Mouse (Mus musculus) frontal cortex, postnatal 14 days (tissue): ENCODE measurements at regions not wholly inside any gene's neighbourhood (a gene's known extent, or its start where the extent isn't known, plus 50 kb on each side); places are given as distances from the start of the nearest gene placed in this dataset.
A peak's percentile ranks its signal among the peaks of the same experiment; 100 is the strongest.

ENCODE experiments used
- DNase-seq, 2 experiments: peaks; one replicate each; pipeline ENCODE4 v3.0.0; 2022; ENCODE audit warnings: low spot score in 2 of 2

DNA sequence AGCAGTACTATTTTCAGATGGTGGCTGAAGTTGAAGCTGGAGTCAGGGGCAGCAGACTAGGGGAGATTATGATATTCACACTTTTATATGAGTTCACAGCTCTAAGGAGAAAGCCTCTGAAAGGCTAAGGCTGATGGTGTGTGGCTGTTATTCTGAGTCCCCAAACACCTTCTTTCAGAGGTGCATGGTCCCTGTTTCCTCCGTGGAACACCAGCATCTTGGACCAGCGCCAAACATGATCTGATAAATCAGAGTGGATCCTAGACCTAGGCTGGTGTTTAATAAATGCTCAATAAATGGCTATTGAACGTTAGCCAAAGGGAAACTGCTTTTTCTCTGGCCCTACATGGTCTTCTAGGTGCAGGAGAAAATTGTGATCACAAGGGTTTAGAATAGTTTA is 269.2 kb downstream of the Agtpbp1 start:
- DNase-seq: no peak

DNA sequence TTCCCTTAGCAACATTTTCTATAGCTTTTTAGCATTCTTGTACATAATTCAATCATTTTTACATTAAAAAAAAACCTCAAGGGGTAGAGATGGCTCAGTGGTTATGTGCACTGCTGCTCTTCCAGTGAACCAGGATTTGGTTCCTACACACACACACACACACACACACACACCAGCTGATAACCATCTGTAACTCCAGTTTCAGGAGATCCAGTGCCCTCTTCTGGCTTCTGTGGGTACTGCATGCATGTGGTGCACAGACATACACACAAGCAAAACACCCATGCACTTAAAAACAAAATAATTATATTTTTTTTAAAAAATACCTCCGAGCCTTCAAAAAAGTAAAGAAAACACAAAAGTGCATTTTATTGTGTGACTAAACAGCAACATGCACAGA is 270.6 kb downstream of the Agtpbp1 start:
- peak in 1 of 2 experiments; percentile 19 for DNase-seq

DNA sequence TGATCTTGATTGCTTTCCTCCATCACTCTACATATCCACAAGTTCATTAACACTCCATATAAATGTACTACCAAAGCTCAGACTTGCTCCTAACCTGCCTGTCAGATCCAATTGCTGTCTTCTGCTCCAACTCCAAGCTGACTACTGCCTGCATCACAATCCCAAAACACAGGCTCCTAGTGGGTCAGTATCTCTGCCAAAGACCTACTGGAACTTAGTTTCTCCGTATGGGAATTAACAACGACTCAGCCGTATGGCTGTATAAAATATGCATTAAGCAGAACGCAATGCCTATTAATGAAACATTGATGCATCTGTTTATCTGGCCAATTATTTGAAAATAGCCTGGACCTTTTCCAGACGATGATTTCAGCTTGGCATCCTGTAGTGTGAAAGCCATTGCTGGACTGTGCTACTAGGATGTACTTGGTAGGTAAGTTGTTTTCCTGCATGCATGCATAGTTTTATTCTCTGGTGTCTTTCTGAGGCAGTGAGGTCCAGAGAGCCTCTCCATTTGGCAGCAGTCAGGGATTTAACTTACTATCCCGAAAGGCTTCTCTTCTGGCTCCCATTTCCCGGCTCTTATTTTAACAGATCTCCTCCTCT is 271.2 kb downstream of the Agtpbp1 start:
- no peak for DNase-seq

DNA sequence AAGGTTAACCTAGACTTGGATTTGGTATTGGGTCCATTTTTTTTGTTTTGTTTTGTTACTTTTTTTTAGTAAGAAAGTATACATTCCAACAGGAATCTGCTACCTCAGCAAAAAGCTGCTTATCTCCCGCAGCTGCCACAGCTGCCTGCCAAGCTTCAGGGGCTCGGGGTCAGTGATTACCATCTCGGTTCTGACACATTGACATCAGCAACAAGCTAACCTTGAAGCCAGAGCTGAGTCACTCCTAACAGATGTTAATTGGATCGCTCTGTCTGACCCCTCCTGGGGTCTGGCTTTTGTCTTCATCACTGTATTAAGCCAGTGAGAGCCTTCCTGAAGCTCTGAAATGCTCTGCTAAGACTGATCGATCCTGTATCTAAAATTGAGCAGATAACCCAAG is 292.1 kb downstream of the Agtpbp1 start:
- no peak for DNase-seq

GRCm38 (mm10) chr13:59289127-59289526 is 295.9 kb downstream of the Agtpbp1 start:
- DNase-seq: peak in 1 of 2 experiments; percentile 42

DNA sequence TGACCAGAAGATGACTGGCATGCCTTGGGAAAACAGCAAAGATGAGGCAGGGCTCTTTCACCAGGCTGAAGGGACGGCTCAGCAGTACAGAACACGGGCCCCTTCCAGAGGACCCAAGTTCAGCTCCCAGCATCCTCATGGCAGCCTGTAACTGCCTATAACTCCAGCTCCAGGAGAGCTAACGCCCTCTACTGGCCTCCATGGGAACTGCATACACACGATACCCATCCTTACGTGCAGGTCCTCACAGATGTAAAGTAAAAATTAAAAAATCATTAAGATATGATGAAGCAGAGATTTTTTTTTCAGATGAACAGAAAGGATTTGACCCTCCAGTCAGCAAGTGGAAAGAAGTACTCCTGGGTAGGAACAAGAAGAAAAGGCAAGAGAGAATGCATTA is 303.8 kb downstream of the Agtpbp1 start:
- DNase-seq: no peak

DNA sequence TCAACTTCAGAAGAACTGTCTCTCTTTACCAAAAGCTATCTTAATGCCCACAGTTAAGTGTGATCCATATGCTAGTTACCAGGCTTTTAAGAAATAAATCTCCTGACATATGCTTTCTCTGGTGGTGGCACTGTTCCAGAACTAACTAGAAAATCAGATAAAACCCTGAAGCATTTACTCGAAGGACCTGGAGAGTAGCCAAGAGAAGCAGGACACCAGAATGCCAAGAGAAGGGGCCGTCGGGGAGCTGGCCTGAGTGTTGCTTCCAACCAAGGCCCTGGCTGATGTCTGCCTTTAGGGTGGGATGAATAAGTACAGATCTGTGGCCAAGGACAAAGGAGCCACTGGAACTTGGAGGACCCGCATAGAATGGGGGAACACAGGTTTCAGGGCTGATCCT is 305.9 kb downstream of the Agtpbp1 start:
- no peak for DNase-seq

DNA sequence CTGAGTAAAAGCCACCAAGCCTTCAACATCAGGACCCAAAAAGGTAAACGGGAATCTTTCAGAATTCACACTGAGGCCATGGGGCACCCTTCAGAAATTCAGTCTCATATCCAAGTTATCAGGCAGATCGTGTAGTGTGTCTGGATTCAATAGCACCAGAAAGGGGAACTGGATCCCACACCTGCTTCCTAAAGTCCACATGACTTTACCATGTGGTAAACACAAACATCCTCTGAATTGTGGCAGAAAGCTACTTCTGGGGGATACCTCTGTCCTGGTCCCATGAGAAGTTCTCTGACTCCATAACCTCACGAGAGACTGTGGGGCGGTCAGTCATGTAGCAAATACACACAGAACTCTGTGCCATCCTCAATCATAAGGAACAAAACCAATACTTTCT is 313.4 kb downstream of the Agtpbp1 start:
- no peak for DNase-seq

DNA sequence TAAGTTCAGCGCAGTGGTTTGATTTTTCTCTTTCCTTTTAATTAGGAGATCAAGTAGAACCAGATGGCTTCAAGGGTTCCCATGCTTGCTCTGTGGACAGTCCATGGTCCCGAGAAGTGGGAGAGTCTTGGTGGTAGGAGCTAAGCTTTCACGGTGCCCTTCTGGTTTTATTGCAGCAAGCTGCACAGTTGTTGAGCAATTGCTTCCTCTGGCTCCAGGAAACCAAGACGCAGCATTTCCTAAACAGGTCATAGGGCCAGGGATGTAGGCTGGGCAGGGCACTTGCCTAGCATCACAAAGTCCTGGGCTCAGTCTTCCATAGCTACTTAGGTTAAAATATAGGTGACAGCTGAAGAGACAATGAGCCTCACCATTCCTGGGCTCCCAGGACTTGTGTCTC is 318.2 kb downstream of the Agtpbp1 start:
- DNase-seq: no peak

DNA sequence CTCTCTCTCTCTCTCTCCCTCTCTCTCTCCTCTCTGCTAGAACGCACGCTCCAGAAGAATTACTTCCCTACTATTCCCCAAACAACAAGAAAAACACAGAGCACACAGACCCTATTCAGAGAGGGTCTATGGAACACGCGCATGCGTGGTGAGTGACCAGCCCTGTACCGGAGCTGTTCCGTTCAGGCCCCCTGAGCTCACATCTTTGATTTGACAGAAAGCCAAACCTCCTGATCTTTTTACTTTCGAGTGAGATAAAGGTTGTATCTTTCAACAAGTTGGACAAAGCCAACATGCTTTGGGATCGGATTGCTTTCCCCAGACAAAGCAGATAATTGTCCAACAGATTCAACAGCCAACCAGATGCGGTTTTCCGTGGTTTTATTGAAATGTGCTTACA is 320.9 kb downstream of the Agtpbp1 start:
- DNase-seq: no peak

GRCm38 (mm10) chr13:59261924-59262323 is 323.1 kb downstream of the Agtpbp1 start:
- no peak for DNase-seq

- DNase-seq: no peak
Observed at GRCm38 (mm10) chr13:59255798-59256435, 329.1 kb downstream of the Agtpbp1 start.

- no peak for DNase-seq
Observed at GRCm38 (mm10) chr13:59253667-59254558, 331.1 kb downstream of the Agtpbp1 start.

DNA sequence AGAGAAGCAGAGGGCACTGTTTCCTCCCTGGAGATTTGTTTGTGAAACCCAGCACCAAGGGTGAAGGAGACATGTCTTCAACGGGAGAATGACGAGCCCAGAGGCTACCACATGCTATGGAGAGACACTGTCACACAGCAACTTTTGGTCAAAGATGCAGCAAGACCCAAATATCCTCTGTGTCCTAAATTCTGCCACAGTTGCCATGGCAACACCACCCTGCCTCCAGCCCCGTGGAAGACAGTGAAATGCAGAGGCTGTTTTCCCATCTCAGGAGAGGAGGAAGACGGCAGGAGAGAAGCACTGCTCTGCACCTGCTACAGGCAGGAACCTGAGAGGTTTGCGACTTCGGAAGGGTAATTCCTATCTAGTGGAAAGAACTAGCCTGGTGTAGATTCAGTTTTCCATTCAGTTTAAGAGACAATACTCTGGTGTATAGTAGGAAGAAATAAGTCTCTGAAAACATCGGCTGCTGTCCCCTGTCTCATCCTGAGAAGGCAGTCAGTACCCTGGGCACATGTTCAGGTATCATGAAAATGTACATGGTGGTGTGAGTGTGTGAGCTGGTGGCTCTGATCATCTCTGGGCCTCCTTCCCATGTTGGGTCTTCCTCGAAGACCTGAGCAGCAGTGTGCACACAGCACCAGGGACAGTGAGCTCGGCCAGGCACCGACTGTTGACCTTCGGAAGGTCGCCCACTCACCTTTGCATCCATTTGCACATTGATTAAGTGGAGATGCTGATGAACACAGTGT is 333.6 kb downstream of the Agtpbp1 start:
- peak; percentile 59 to 68 for DNase-seq

DNA sequence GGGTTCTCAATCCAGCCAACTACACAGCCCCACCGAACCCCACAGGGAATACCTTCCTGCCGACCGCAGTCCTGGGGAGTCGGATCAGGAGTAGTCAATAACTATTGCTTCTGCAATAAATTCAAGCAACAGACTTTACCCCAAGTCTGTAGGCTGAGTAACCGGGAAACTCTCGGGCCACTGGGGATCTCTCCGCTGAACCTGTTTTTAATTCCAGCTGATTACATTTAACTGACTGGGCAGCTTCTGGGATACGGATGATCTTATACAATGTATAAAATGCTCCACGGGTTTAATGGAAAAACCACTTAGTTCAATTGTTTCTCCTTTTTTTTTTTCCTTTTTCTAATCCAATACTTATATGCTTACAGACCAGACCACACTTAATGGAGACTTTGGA is 336.6 kb downstream of the Agtpbp1 start:
- no peak for DNase-seq

DNA sequence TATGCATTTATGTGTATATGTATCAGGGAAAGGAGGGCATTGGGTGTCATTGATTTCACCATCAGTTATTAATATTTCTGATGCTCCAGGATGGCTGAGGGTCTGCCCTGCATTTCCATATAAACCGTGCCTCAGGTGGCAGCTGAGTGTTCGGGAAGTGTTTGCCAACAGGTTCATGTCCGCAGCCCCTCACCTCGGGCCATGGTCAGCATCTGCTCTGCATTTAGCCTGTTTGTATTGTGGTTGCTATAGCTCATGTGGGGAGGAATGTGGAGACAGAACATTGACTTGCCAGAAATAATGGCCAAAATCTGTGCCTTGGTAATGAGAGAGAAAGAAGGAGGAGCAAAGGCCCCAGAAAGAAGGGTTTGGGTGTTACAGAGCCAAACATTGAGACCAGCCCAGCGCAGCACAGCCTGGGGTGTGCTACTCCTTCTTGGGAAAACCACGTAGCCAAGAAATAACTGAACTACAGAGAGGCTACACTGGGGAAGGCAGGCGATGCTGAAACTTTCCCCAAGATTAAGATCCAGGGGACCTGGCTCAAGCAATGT is 338.0 kb downstream of the Agtpbp1 start:
- DNase-seq: no peak

- no peak for DNase-seq
Observed at GRCm38 (mm10) chr13:59246070-59246469, 339.0 kb downstream of the Agtpbp1 start.

DNA sequence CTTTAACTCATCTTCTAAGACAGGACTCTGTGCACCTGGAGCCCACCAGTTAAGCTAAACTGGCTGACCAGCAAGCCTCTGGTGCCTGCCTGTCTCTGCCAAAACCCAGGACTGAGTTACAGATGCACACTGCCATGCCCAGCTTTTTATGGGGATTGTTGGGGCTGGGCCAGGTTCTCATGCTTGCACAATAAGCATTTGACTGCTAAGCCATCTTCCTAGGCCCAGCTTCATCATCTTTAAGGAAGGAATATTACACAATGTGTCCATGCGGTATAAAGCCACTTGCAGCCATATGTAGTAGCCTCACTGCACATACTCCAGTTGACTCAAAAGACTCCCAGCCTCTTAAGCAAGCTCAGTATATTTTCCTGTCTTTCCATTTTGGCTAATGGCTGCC is 340.4 kb downstream of the Agtpbp1 start:
- no peak for DNase-seq

- no peak for DNase-seq
Observed at GRCm38 (mm10) chr13:59242671-59243070, 342.4 kb downstream of the Agtpbp1 start.

DNA sequence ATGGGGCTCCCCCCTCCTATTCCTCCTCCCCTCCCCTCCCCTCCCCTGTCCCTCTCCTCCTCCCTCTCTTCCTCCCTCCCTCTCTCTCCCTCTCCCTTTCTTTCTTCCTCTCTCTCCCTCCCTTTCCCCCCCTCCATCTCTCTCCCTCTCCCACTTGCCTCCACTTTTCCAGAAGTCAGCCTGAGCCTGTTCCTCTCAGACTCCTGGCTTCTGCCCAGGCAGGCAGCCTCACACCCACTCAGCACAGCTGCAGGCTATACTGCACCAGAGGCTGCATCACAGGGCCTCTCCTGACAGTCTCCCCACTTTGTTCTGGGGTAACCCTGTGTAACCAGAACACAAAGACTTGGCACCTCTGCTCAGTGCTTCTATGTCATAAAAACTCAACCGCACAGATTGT is 346.3 kb downstream of the Agtpbp1 start:
- peak; percentile 42 to 63 for DNase-seq

GRCm38 (mm10) chr13:59235836-59236235 is 349.2 kb downstream of the Agtpbp1 start:
- DNase-seq: no peak

DNA sequence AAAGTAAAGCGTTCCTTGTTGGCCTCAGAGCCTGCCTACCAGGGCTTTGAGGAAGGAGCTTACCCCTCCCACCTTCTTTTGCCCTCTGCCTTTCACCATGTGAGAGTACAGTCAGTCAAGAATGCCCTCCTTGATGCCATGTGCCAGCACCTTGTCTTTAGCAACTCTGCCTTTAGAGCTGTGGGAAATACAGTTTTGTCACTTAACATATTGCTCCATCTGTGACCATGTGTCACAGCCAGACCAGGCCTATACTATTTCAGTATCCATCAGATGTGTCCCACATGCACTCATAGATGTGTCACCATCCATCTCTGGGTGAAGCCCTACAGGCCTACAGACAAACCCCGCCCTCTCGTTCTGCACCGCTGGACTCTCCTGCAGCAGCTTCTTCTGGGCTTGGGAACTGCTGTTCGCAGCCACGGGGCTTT is 355.9 kb downstream of the Agtpbp1 start:
- DNase-seq: no peak
